Mouse (Mus musculus) cortical plate, adult 2 months (tissue): ENCODE measurements around the gene Bud13. TPM values are rescaled to one million over a fixed set of nuclear protein-coding genes. Genes with fewer than 3 reads are reported as not detected.

Experiments
- H3K27ac ChIP-seq: fragments of 200-500 bp; 2 replicates; pipeline ENCODE4 v1.5.1; 2012; ENCODE audit warnings: low read length, control low read depth, inconsistent platforms; ENCODE audit not compliant: insufficient read depth
- H3K4me1 ChIP-seq: fragments of 200-500 bp; 2 replicates; pipeline ENCODE4 v1.6.1; 2011; ENCODE audit warnings: low read length; ENCODE audit not compliant: control insufficient read depth, insufficient read depth
- H3K4me3 ChIP-seq: fragments of 200-500 bp; 2 replicates; pipeline ENCODE4 v1.5.1; 2011; ENCODE audit warnings: mild to moderate bottlenecking, low read length, control low read depth; ENCODE audit not compliant: insufficient read depth
- CTCF ChIP-seq: fragments of 200-500 bp; IDR thresholded peaks from 2 replicates; pipeline ENCODE4 v1.5.1; 2011; ENCODE audit warnings: mild to moderate bottlenecking, control low read depth, low read length; ENCODE audit not compliant: insufficient read depth; ENCODE audit errors: extremely low read depth
- POLR2A ChIP-seq: fragments of 200-500 bp; IDR thresholded peaks from 2 replicates; pipeline ENCODE4 v1.6.1; 2011; ENCODE audit warnings: mild to moderate bottlenecking, low read length, control low read depth; ENCODE audit not compliant: insufficient read depth; ENCODE audit errors: extremely low read depth
- polyA plus RNA-seq: library from polyadenylated mRNA; depleted of rRNA; stranded (reverse); fragments of >200 nt; gene quantifications from 2 replicates; pipeline ENCODE4 v1.2.3, GENCODE M21; 2012

The Bud13 gene
- polyA plus RNA-seq, 1 experiment: 9.3 TPM

DNA sequence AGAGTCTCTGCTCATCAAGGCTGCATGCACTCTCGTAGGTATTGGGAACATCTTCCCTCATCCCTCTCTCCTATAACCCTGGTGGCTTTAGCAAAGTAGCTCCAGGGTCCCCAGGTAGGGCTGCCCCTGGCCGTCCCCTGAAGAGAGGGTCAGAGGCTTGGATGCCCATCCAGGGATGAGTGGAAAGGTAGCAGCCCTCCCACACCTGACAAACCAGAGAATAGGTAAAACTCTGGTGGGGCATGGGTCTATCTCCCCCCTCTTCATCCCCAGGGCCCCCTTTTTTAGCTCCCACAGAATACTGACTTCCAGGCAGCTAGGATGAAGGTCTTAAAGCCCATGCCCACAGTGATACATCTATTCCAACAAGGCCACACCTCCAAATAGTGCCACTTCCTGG lies 37.7 kb downstream of the Bud13 start:
- TF ChIP-seq POLR2A: no peak
- Histone ChIP-seq H3K27ac (no peak overlapping the region), H3K4me3 (no peak overlapping the region), H3K4me1 (0 out of 2 replicates have a peak, but pooled peaks cover 4% of the 10 kb centered on the region)

DNA sequence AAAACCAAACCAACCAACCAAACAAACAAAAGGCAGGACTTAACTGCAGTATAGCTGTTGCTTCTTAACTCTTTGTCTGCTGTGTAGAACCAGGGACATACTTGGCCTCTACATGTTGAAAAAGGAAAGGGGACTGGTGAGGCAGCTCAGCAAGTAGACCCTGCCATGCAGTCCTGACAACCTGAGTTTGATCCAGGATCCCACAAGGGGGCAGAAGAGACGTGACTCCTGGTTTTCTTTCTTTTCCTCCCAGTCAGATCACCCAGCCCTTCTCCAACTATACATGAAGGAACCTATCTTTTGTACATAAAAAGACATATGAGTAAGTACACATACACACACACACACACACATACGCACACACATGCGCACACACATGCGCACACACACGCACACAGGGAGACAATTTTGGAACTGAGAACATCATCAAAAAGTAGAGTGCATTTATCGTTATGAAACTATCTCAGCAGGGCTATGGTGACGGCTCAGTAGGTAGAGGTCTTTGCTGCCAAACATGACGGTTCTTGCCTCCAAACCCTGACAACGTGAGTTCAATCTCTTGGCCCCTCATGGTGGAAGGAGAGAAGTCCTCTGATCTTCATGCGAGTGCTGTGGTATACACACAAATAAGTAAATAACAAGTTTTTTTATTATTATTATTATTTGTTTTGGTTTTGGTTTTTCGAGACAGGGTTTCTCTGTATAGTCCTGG lies 44.0 kb downstream of the Bud13 start:
- no peak overlapping the region for H3K27ac ChIP-seq
- no peak overlapping the region for H3K4me3 ChIP-seq
- H3K4me1 ChIP-seq: 0 out of 2 replicates have a peak, but pooled peaks cover 1% of the 10 kb centered on the region
- TF ChIP-seq CTCF: no peak
- TF ChIP-seq POLR2A: no peak

DNA sequence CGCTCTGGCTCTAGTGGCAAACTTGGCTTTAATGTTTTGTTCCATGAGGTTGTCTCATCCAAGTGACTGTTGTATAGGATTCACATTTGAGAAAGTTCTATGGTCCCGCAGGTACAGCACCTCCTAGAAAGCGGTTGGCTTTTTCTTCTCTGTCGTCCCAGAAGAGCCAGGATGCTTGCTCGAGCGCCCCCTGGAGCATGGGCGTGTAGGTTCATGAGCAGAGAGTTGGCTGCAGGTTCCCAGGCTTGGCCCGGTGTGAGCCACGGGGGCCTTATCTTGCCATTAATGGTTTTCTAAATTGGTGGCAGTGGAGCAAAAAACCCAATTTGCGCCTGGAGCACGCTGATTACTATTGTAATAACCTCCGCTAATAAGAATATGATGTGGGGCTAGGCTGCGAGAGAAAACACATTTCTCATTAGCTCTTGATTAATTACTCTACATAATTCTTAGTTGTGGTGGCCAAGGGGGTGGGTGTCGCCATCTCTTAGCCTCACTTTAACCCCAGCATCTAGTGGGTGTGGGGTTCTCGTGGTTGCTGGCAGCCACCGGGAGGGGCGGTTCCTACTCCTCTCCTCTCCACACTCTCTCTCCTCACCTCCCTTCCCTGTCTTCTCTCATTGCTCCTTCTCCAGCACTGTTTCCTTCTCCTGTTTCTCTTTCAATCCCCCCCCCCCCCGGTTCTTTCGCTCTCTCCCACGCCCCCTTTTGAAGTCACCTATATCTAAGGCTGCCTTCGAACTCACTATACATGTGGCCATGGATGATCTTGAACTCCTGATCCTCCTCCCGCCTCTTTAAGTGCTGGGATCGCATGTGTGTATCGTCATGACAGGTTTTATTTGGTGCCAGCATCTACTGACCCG lies 45.1 kb downstream of the Bud13 start:
- Histone ChIP-seq H3K4me1 (0 out of 2 replicates have a peak, but pooled peaks cover 1% of the 10 kb centered on the region), H3K27ac (no peak overlapping the region), H3K4me3 (no peak overlapping the region)
- 0 out of 2 replicates have a peak, but pooled peaks have one; percentile 15 for TF ChIP-seq CTCF
- TF ChIP-seq POLR2A: no peak

GRCm38 (mm10) chr9:46328572-46329249 lies 45.9 kb downstream of the Bud13 start:
- H3K4me1 ChIP-seq: 0 out of 2 replicates have a peak, but pooled peaks cover 1% of the 10 kb centered on the region
- TF ChIP-seq CTCF (no peak), POLR2A (no peak)
- H3K27ac ChIP-seq: no peak overlapping the region
- peak overlapping the region; percentile 23; the same call in 1 of the 2 replicates for H3K4me3 ChIP-seq

DNA sequence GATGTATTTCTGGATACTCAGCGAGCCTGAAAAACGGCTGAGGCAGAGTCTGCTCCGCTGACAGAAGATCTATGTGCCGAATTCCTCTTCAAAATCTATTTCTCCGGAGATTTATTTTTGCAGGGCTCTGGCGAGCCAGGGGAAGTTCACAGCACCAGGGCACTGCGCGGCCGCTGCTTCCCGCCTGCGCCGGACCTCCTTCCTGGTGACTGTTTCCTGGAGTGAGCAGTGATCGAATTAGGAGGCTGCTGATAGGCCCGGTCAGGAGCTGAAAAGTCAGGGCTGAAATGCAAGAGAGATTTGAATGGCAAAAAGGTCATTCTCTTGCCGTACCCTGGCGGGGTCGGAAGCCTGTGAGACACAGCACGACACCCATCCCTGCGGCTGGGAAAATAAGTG lies 46.4 kb downstream of the Bud13 start:
- TF ChIP-seq POLR2A (no peak), CTCF (no peak)
- no peak overlapping the region for H3K27ac ChIP-seq

GRCm38 (mm10) chr9:46329801-46330585 lies 47.2 kb downstream of the Bud13 start:
- no peak for TF ChIP-seq POLR2A
- 0 out of 2 replicates have a peak, but pooled peaks have one; percentile 4 for TF ChIP-seq CTCF
- Histone ChIP-seq H3K4me3 (no peak overlapping the region), H3K4me1 (0 out of 2 replicates have a peak, but pooled peaks cover 1% of the 10 kb centered on the region), H3K27ac (no peak overlapping the region)

More for the DNA sequence above, 46.4 kb downstream of the Bud13 start:
- Histone ChIP-seq H3K4me3 (peak overlapping the region; percentile 23; the same call in 1 of the 2 replicates), H3K4me1 (0 out of 2 replicates have a peak, but pooled peaks cover 1% of the 10 kb centered on the region)

GRCm38 (mm10) chr9:46330586-46330895 lies 47.7 kb downstream of the Bud13 start:
- Histone ChIP-seq H3K27ac (no peak overlapping the region), H3K4me1 (0 out of 2 replicates have a peak, but pooled peaks cover 1% of the 10 kb centered on the region), H3K4me3 (no peak overlapping the region)
- TF ChIP-seq POLR2A: no peak
- TF ChIP-seq CTCF: no peak

DNA sequence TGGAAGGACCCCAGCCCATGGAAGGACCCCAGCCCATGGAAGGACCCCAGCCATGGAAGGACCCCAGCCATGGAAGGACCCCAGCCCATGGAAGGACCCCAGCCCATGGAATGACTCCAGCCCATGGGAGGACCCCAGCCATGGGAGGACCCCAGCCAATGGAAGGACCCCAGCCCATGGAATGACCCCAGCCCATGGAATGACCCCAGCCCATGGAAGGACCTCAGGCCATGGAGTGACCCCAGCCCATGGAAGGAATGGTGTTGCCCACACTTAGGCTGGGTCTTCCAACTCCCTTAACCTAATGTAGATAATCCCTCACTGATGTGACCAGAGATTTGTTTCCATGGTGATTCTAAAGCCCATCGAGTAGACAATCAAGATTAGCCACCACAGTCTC lies 48.5 kb downstream of the Bud13 start:
- no peak for TF ChIP-seq CTCF
- no peak for TF ChIP-seq POLR2A
- H3K4me3 ChIP-seq: no peak overlapping the region
- H3K4me1 ChIP-seq: 0 out of 2 replicates have a peak, but pooled peaks cover 1% of the 10 kb centered on the region
- H3K27ac ChIP-seq: no peak overlapping the region
